Mouse (Mus musculus) cerebellum, adult 2 months (tissue): ENCODE measurements around the gene Gm9048.

Source experiments
- CTCF ChIP-seq: fragments of 200-500 bp; IDR thresholded peaks from 2 replicates; pipeline ENCODE4 v1.5.1; 2011; ENCODE audit warnings: low read depth, mild to moderate bottlenecking, control low read depth, low read length, moderate library complexity, borderline replicate concordance; ENCODE audit not compliant: insufficient read depth
- POLR2A ChIP-seq: fragments of 200-500 bp; IDR thresholded peaks from 2 replicates; pipeline ENCODE4 v1.6.1; 2011; ENCODE audit warnings: low read length, control low read depth, borderline replicate concordance; ENCODE audit not compliant: insufficient read depth

DNA sequence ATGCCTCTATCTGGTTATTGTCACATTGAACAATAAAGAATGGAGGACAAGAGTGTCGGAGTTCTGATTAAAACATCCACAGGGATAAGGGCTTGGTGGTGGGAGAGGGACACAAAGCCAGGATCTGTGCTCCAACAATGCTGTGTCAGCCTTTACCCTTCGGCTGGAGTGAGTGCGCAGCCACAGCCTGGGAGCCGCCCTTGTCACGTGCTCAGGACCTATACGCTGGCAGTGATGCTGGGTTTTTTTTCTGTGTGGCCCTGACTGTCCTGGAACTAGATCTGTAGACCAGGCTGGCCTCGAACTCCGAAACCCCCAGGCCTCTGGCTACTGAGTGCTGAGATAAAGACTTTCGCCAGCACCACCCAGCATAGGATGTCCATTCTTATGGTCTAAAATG is 21.0 kb upstream of the Gm9048 start:
- no peak for TF ChIP-seq CTCF
- TF ChIP-seq POLR2A, result no peak
